Mouse (Mus musculus) midbrain, postnatal 0 days (tissue): ENCODE results near the gene Hspa12a. TPM values are rescaled to one million over a fixed set of nuclear protein-coding genes. Genes with fewer than 3 reads are reported as not detected.

ENCODE experiments used
- ATAC-seq: fragments of 200-750 bp; cut with Nextera tagmentation; 2 replicates; pipeline ENCODE4 v1.8.0; 2017; ENCODE audit warnings: moderate number of reproducible peaks, mild to moderate bottlenecking, moderate TSS enrichment, moderate library complexity; ENCODE audit not compliant: low FRiP score
- DNase-seq: peaks from one replicate; pipeline ENCODE4 v3.0.0-alpha.2; 2015; ENCODE audit warnings: low spot score
- H3K27ac ChIP-seq: fragments of 300-500 bp; sonication (generic); 2 replicates; pipeline ENCODE4 v1.5.1; 2014; ENCODE audit warnings: low read depth, mild to moderate bottlenecking, low read length, mixed read lengths
- H3K27me3 ChIP-seq: fragments of 300-500 bp; sonication (generic); 2 replicates; pipeline ENCODE4 v1.6.1; 2014; ENCODE audit warnings: low read length, control low read depth, mixed read lengths; ENCODE audit not compliant: insufficient read depth
- H3K36me3 ChIP-seq: fragments of 300-500 bp; sonication (generic); 2 replicates; pipeline ENCODE4 v1.6.1; 2014; ENCODE audit warnings: low read length, control low read depth, mixed read lengths; ENCODE audit not compliant: insufficient read depth
- H3K4me1 ChIP-seq: fragments of 300-500 bp; sonication (generic); 2 replicates; pipeline ENCODE4 v1.6.1; 2014; ENCODE audit warnings: mild to moderate bottlenecking, control low read depth, antibody characterized with exemption, low read length, mixed read lengths; ENCODE audit not compliant: insufficient read depth
- H3K4me2 ChIP-seq: fragments of 300-500 bp; sonication (generic); 2 replicates; pipeline ENCODE4 v1.6.1; 2014; ENCODE audit warnings: low read depth, mild to moderate bottlenecking, low read length, mixed read lengths; ENCODE audit not compliant: poor library complexity, severe bottlenecking
- H3K4me3 ChIP-seq: fragments of 300-500 bp; sonication (generic); 2 replicates; pipeline ENCODE4 v1.5.1; 2014; ENCODE audit warnings: low read depth, mild to moderate bottlenecking, low read length, moderate library complexity
- H3K9ac ChIP-seq: fragments of 300-500 bp; sonication (generic); replicated peaks from 2 replicates; pipeline ENCODE4 v1.6.1; 2014; ENCODE audit warnings: mild to moderate bottlenecking, low read length, moderate library complexity, mixed read lengths; ENCODE audit not compliant: poor library complexity, severe bottlenecking
- H3K9me3 ChIP-seq: fragments of 300-500 bp; sonication (generic); 2 replicates; pipeline ENCODE4 v1.6.1; 2016; ENCODE audit warnings: low read length, control low read depth
- CTCF ChIP-seq: IDR thresholded peaks from 2 replicates; pipeline ENCODE4 v1.5.1; 2016; ENCODE audit warnings: antibody characterized with exemption, mild to moderate bottlenecking
- WGBS: fragments of 180-500 bp; shearing (Covaris S2); extraction: QIAGEN DNeasy Blood & Tissue Kit; methylation state at CpG from one replicate; pipeline ENCODE4 v1.1.7; 2014; 5-methylcytosine and 5-hydroxymethylcytosine counted together
- polyA plus RNA-seq: library from polyadenylated mRNA; unstranded; fragments of >200 nt; fragmentation: Nextera tagmentation; extraction: Ambion mirVana; gene quantifications from 2 replicates; pipeline ENCODE4 v1.2.1, GENCODE M21; 2015
- total RNA-seq: library from RNA; depleted of rRNA; stranded (reverse); fragments of >200 nt; gene quantifications from 2 replicates; pipeline ENCODE4 v1.2.3, GENCODE M21; 2014; rRNA removed

Hspa12a gene
- total RNA-seq (73.7 and 80.0 TPM in 2 replicates), polyA plus RNA-seq (53.8 and 54.0 TPM in 2 replicates)

GRCm38 (mm10) chr19:58942841-58943828 lies at the start of gene Hspa12a, which contains the start of gene Eno4:
Gene Hspa12a (minus strand): TSS chr19:58943654.
Gene Eno4 (plus strand): TSS chr19:58943425.
- DNase-seq (peak; percentile 95), ATAC-seq (peak; percentile 98)
- H3K27ac ChIP-seq: peak within 1 kb of the TSS; percentile 51
- TF ChIP-seq CTCF: no peak
- peaks cover 13% of the 10 kb centered on the region; the same call in 1 of the 2 replicates for H3K27me3 ChIP-seq
- H3K4me1 ChIP-seq: peaks cover 5% of the 10 kb centered on the region; the same call in 1 of the 2 replicates
- H3K9me3 ChIP-seq: no peaks in the 10 kb centered on the region
- H3K4me3 ChIP-seq: peak within 1 kb of the TSS; percentile 70
- peak within 1 kb of the TSS; percentile 98 for H3K4me2 ChIP-seq
- peak within 1 kb of the TSS; percentile 84 for H3K9ac ChIP-seq
- WGBS: under 1% methylated on average over 65 of the region's 65 CpGs
- H3K36me3 ChIP-seq: no peaks in the 10 kb centered on the region

- Histone ChIP-seq H3K27ac (no peak overlapping the region), H3K4me1 (no peaks in the 10 kb centered on the region), H3K4me2 (no peak overlapping the region), H3K4me3 (no peak overlapping the region), H3K36me3 (peaks cover 13% of the 10 kb centered on the region), H3K27me3 (peaks cover 25% of the 10 kb centered on the region; the same call in 1 of the 2 replicates), H3K9ac (no peak overlapping the region), H3K9me3 (no peaks in the 10 kb centered on the region)
- WGBS: 29% methylated on average over 9 of the region's 9 CpGs
- no peak for ATAC-seq
- no peak for TF ChIP-seq CTCF
- DNase-seq: no peak
Observed at GRCm38 (mm10) chr19:58981571-58981970, 38.1 kb upstream of the Hspa12a start.

- Histone ChIP-seq H3K4me3 (no peak overlapping the region), H3K4me2 (no peak overlapping the region), H3K27ac (no peak overlapping the region), H3K27me3 (peaks cover 26% of the 10 kb centered on the region; the same call in 1 of the 2 replicates), H3K9me3 (no peaks in the 10 kb centered on the region), H3K9ac (no peak overlapping the region), H3K36me3 (peaks cover 19% of the 10 kb centered on the region), H3K4me1 (no peaks in the 10 kb centered on the region)
- WGBS: 32% methylated on average over 5 of the region's 5 CpGs
- ATAC-seq (no peak), DNase-seq (no peak)
- no peak for TF ChIP-seq CTCF
Observed at GRCm38 (mm10) chr19:58980056-58980440, 36.6 kb upstream of the Hspa12a start.

- Histone ChIP-seq H3K9ac (no peak overlapping the region), H3K4me2 (no peak overlapping the region), H3K27me3 (peaks cover 26% of the 10 kb centered on the region; the same call in 1 of the 2 replicates), H3K27ac (no peak overlapping the region), H3K4me3 (no peak overlapping the region), H3K9me3 (no peaks in the 10 kb centered on the region), H3K36me3 (peaks cover 17% of the 10 kb centered on the region), H3K4me1 (no peaks in the 10 kb centered on the region)
- no peak for TF ChIP-seq CTCF
- peak; percentile 74 for DNase-seq
- ATAC-seq: no peak
- 22% methylated on average over 13 of the region's 13 CpGs for WGBS
Observed at GRCm38 (mm10) chr19:58979436-58980055, 36.1 kb upstream of the Hspa12a start.

GRCm38 (mm10) chr19:58978401-58979171 lies 35.1 kb upstream of the Hspa12a start:
- 51% methylated on average over 11 of the region's 11 CpGs for WGBS
- Histone ChIP-seq H3K4me2 (no peak overlapping the region), H3K9ac (no peak overlapping the region), H3K27me3 (peaks cover 26% of the 10 kb centered on the region; the same call in 1 of the 2 replicates), H3K9me3 (no peaks in the 10 kb centered on the region), H3K4me1 (no peaks in the 10 kb centered on the region), H3K27ac (no peak overlapping the region), H3K36me3 (peaks cover 17% of the 10 kb centered on the region), H3K4me3 (no peak overlapping the region)
- ATAC-seq: no peak
- DNase-seq: peak; percentile 12
- TF ChIP-seq CTCF: no peak
